Mouse (Mus musculus) urinary bladder, postnatal 14 days (tissue): ENCODE results near the gene Ccdc182.
A peak's percentile ranks its signal among the peaks of the same experiment; 100 is the strongest.

Source experiments
- DNase-seq: peaks from one replicate; pipeline ENCODE4 v3.0.0; 2021; ENCODE audit warnings: low spot score

The Ccdc182 gene

DNA sequence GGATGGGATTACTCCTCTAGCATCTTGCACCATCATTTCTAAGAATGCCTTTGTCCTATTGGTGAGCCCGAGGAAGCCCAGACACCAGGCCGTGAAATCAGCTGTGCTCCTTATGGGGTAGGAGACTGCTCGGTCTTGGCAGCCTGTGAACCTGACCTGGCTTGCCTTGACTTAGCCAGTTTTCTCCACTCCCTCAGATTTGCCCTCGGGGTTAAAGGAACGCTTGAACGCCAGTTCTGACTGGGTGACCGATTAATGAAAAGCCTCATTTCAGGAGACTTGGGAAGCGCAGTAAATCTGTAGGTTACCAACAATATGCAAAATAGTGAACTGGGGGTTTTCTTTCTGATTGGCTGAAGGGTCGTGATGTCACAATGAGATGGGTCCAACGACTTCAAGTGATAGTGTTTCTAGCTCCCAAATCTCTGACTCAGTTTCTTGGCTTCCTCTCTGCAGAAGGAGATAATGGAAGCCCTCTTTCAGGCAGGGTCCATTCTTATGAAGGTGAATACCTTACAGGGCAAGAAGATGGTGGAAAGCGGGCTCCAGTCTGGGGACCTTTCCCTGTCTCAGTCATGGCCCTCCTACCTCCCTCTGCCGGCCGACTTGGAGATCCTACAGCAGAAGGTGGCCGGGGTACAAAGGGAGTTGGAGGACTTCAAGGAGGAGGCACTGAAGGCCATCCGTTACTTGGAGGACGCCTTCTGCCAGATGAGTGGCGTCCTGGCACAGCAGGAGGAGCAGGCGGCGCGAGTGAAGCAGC, at the start of gene Ccdc182:
Ccdc182 (plus strand) TSS at position 428 of the 763 bp plus-strand sequence.
- DNase-seq, result no peak

DNA sequence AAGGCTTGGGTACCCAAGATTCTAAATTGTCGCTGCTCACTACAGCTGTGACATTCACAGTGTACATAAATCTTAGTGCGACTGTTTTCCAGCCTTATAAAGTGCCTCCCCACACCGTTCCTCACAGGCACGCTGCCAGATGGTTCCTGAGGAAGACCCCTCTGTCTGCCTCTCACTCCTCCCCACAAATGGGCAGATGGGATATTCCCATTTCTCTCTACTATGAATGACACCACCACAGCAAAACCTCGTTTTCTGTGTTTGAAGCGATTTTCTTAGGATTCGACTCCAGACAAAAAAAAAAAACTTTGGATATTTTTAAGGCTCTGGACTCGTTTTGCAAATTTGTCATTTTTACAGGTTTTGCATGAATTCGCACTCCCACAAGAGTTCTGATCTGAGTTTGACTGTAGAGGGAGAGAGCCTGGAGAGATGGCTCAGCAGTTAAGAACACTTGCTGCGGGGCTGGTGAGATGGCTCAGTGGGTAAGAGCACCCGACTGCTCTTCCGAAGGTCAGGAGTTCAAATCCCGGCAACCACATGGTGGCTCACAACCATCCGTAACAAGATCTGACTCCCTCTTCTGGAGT, 48.2 kb upstream of the Ccdc182 start:
- DNase-seq, result no peak

GRCm38 (mm10) chr11:88248636-88249035, 45.2 kb upstream of the Ccdc182 start:
- DNase-seq, result no peak

- no peak for DNase-seq
Measured at GRCm38 (mm10) chr11:88250568-88250967, 43.3 kb upstream of the Ccdc182 start.

- DNase-seq, result no peak
Measured at GRCm38 (mm10) chr11:88251295-88251694, 42.6 kb upstream of the Ccdc182 start.

- DNase-seq, result peak; percentile 82
Measured at GRCm38 (mm10) chr11:88251972-88252766, 41.7 kb upstream of the Ccdc182 start.

DNA sequence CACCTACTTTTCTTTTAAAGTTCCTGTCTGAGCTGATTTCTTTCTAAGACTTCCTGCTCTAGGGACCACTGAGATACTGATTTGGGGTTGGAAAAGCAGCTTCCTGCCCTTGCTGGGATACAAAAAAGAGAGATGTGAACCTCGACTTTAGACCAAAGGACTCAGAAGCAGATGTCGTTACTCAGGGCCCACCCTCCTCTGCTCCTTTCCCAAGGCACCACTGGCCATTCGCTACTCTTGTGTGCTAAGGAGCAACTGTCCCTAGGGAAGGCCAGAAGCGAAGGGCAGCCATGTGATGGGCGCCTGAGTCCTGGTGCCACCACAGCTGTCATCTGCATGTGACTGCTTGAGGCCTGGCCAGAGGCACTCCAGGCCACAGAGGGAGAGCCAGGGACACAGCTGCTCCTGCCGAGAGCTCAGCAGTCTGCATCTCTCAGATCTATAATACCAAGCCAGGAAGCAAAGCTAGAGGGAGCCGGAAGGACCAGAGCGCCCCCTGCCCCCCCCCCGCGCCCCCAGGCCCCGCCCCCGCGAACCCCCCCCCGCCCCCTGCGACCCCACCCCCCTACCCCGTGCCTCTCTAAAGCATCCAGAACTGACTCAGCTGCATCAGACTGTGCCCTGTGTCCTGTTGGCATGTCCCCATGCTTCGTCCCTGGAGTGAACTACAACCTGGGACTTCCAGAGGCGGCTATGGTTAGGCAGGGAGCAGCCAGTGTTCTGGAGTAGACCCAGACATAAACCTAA, 40.9 kb upstream of the Ccdc182 start:
- no peak for DNase-seq

DNA sequence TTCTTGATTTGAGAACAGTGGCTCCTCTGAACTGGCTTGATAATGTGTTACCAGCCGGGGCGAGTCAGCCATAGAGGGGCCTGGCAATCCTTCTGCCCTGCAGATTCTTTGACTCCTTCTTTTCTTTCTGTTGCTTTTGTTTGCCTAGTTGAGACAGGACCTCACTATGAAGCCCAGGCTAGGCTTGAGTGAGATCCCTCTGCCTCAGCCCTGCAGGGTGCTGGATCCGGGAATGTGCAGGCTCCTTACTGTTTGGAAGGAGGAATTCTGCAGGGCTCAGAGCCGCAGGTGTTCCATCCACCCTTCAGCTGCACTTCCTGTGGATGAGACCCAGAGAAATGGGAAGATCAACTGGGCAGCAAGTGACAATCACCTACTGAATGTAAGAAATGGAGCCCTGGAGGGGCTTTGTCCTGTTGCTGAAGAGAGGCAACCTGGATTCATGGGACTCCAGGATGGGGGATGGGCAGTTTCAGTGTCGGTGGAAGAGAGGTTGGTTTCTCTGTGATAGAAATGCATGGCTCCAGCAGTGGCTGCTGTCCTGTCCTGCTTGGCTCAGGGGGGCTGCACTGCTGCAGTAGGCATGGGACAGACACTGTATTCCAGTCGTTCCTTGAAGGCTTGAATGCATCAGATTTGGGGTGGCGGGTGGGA, 40.2 kb upstream of the Ccdc182 start:
- no peak for DNase-seq

- DNase-seq, result no peak
Measured at GRCm38 (mm10) chr11:88257700-88258099, 36.2 kb upstream of the Ccdc182 start.

- DNase-seq, result no peak
Measured at GRCm38 (mm10) chr11:88258212-88258611, 35.6 kb upstream of the Ccdc182 start.

GRCm38 (mm10) chr11:88260463-88260862, 33.4 kb upstream of the Ccdc182 start:
- no peak for DNase-seq

GRCm38 (mm10) chr11:88264889-88265288, 29.0 kb upstream of the Ccdc182 start:
- no peak for DNase-seq

DNA sequence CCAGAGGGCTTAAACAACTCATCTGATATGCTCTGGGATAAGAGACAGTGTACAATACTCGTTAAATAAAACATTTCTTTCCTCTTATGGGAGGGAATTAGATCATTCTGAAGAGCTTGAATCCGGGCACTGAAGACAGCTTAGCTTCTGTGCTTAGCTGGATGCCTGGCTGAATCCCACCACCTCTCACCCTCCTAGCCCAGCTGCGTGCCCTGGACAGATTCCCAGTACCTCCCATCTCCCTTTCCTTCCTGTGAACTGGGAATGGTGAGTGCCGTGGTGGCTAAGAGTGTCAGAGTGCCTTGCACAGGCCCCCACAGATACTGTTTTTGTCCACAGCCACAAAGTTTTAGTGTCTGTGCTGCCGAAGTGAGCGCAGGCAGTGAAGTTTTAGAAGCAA, 27.5 kb upstream of the Ccdc182 start:
- no peak for DNase-seq

GRCm38 (mm10) chr11:88271870-88272269, 22.0 kb upstream of the Ccdc182 start:
- no peak for DNase-seq

GRCm38 (mm10) chr11:88274111-88274879, 19.6 kb upstream of the Ccdc182 start:
- DNase-seq, result no peak

- DNase-seq, result no peak
Measured at GRCm38 (mm10) chr11:88274901-88275498, 18.9 kb upstream of the Ccdc182 start.

GRCm38 (mm10) chr11:88275949-88276348, 17.9 kb upstream of the Ccdc182 start:
- no peak for DNase-seq

GRCm38 (mm10) chr11:88276534-88277308, 17.1 kb upstream of the Ccdc182 start:
- no peak for DNase-seq

- DNase-seq, result no peak
Measured at GRCm38 (mm10) chr11:88279006-88279405, 14.9 kb upstream of the Ccdc182 start.

DNA sequence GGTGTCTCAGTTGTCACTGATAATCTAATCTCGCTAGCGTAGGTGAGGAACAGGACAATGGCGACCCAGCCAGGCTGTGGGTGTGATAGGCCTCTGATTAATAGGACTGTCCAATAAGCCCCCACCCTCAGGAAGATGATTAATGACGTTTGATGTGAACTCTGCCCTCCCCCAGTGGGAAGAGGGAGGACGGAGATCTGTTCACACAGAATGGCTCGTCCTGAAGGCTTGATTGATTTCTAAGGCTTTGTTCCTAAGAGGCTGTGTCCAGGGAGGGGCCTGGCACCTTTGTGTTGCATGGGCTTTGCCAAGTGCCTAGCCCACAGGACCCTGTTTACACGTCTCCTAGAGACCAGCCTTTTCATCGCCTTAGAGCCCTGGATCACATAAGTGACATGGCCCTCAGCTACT, 13.4 kb upstream of the Ccdc182 start:
- no peak for DNase-seq
